Mouse (Mus musculus): ENCODE results near the gene Usp49. TPM values are rescaled to one million over a fixed set of nuclear protein-coding genes. Genes with fewer than 3 reads are reported as not detected.
"Not testable (repeated sequence)": the region's sequence is repeated elsewhere in the genome, so short reads cannot be mapped to it uniquely, and the experiment has no call there.

Gene Usp49
- polyA plus RNA-seq, 1 experiment = 2.5 TPM

DNA sequence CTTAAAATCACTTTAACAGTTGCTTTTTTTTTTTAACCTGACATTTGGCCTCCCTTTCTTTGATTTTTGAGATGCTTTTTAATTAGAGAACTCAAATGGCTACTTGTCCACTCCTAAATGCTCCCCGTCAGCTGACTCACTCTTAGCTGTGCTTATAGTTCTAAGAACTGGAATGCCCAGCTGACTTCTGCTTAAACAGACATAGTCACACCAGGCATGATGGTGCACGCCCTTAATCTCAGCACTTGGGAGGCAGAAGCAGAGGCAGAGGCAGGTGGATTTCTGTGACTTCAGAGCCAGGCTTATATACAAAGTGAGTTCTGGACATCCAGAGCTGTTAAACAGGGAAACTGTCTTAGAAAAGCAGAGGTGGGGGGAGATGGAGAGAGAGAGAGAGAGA lies 21.5 kb downstream of the Usp49 start:
- no peak overlapping the region for H3ac ChIP-seq (ENCODE audit: control insufficient read depth, insufficient read length)
- no peaks in the 10 kb centered on the region for H3K27me3 ChIP-seq (ENCODE audit: control insufficient read depth, insufficient read depth, insufficient read length)
- H3K36me3 ChIP-seq (ENCODE audit: control insufficient read depth, insufficient read depth) = no peaks in the 10 kb centered on the region
- TF ChIP-seq TCF12 (IDR thresholded peaks at IDR 0.05; ENCODE audit: insufficient read depth, poor library complexity, severe bottlenecking) (no peak), REST (IDR thresholded peaks at IDR 0.05; ENCODE audit: insufficient read depth, insufficient read length) (no peak), MYOD1 (IDR thresholded peaks at IDR 0.05; ENCODE audit: control insufficient read depth in 1 of 3, insufficient read length in 2 of 3, low read depth in 2 of 3) (no peak), MAX (IDR thresholded peaks at IDR 0.05; ENCODE audit: low read depth) (no peak), MYOG (IDR thresholded peaks at IDR 0.05; ENCODE audit: control insufficient read depth in 1 of 3, insufficient read depth in 1 of 3, insufficient read length in 2 of 3, low read depth in 2 of 3) (no peak), CEBPB (IDR thresholded peaks at IDR 0.05; ENCODE audit: insufficient read depth, poor library complexity, severe bottlenecking) (no peak), TCF3 (IDR thresholded peaks at IDR 0.05; ENCODE audit: insufficient read length, low read depth) (no peak), USF1 (IDR thresholded peaks at IDR 0.05; ENCODE audit: low read depth) (no peak), POLR2AphosphoS2 (IDR thresholded peaks at IDR 0.05; ENCODE audit: insufficient read length, low read depth) (no peak)
- H3K4me3 ChIP-seq = no peak overlapping the region
- no peaks in the 10 kb centered on the region for H3K79me2 ChIP-seq (ENCODE audit: control insufficient read depth, insufficient read depth)
- no peak overlapping the region for H3K4me2 ChIP-seq (ENCODE audit: low read depth)

DNA sequence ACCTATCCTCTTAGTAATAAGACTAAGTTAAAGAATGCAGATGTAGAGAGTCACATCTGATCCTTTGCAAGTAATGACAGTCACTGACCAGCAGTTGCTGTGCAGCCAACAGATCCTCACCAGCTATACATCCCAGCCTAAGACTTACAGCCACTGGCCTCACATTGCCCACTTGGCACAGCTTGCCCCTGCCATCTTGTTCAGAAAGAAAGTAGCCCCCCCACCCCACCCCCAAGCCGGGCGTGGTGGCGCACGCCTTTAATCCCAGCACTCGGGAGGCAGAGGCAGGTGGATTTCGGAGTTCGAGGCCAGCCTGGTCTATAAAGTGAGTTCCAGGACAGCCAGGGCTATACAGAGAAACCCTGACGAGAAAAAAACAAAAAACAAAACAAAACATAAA lies 23.9 kb downstream of the Usp49 start:
- not testable (repeated sequence) for H3ac ChIP-seq (ENCODE audit: control insufficient read depth, insufficient read length); H3K27me3 ChIP-seq (ENCODE audit: control insufficient read depth, insufficient read depth, insufficient read length); H3K79me2 ChIP-seq (ENCODE audit: control insufficient read depth, insufficient read depth); H3K36me3 ChIP-seq (ENCODE audit: control insufficient read depth, insufficient read depth); H3K4me2 ChIP-seq (ENCODE audit: low read depth); H3K4me3 ChIP-seq

DNA sequence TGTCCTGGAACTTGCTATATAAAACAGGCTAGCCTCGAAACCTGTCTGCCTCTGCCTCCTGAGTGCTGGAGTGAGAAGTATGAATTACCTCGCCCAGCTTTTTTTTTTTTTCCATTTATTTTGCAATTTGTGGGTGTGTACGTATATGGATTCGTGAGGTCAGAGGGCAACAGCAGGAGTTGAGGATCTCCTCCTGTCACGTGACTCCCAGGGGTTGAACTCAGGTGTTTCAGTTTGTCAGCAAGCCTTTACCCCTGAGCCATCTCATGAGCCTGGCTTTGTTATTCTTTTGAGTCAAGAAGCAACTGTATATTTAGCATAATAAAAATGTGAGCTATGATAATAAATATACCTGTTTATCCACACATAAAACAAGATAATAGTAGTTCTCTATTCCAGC lies 25.2 kb downstream of the Usp49 start:
- Histone ChIP-seq H3ac (ENCODE audit: control insufficient read depth, insufficient read length) (no peak overlapping the region), H3K4me2 (ENCODE audit: low read depth) (no peak overlapping the region), H3K36me3 (ENCODE audit: control insufficient read depth, insufficient read depth) (no peaks in the 10 kb centered on the region), H3K4me3 (no peak overlapping the region), H3K79me2 (ENCODE audit: control insufficient read depth, insufficient read depth) (no peaks in the 10 kb centered on the region), H3K27me3 (ENCODE audit: control insufficient read depth, insufficient read depth, insufficient read length) (no peaks in the 10 kb centered on the region)
- no peak for TF ChIP-seq MYOD1 (IDR thresholded peaks at IDR 0.05; ENCODE audit: control insufficient read depth in 1 of 3, insufficient read length in 2 of 3, low read depth in 2 of 3)
- no peak for TF ChIP-seq E2F4 (IDR thresholded peaks at IDR 0.05; ENCODE audit: insufficient read depth)
- no peak for TF ChIP-seq MYOG (IDR thresholded peaks at IDR 0.05; ENCODE audit: control insufficient read depth in 1 of 3, insufficient read depth in 1 of 3, insufficient read length in 2 of 3, low read depth in 2 of 3)
- no peak for TF ChIP-seq TCF3 (IDR thresholded peaks at IDR 0.05; ENCODE audit: insufficient read length, low read depth)
- TF ChIP-seq SRF (IDR thresholded peaks at IDR 0.05; ENCODE audit: control insufficient read depth, insufficient read length, low read depth) = no peak
- no peak for TF ChIP-seq MAX (IDR thresholded peaks at IDR 0.05; ENCODE audit: low read depth)
- TF ChIP-seq USF1 (IDR thresholded peaks at IDR 0.05; ENCODE audit: low read depth) = no peak
- TF ChIP-seq REST (IDR thresholded peaks at IDR 0.05; ENCODE audit: insufficient read depth, insufficient read length) = no peak
- no peak for TF ChIP-seq POLR2A (IDR thresholded peaks at IDR 0.05; ENCODE audit: insufficient read length, low read depth)
- TF ChIP-seq TCF12 (IDR thresholded peaks at IDR 0.05; ENCODE audit: insufficient read depth, poor library complexity, severe bottlenecking) = no peak
- no peak for TF ChIP-seq POLR2AphosphoS2 (IDR thresholded peaks at IDR 0.05; ENCODE audit: insufficient read length, low read depth)
- TF ChIP-seq CEBPB (IDR thresholded peaks at IDR 0.05; ENCODE audit: insufficient read depth, poor library complexity, severe bottlenecking) = no peak

DNA sequence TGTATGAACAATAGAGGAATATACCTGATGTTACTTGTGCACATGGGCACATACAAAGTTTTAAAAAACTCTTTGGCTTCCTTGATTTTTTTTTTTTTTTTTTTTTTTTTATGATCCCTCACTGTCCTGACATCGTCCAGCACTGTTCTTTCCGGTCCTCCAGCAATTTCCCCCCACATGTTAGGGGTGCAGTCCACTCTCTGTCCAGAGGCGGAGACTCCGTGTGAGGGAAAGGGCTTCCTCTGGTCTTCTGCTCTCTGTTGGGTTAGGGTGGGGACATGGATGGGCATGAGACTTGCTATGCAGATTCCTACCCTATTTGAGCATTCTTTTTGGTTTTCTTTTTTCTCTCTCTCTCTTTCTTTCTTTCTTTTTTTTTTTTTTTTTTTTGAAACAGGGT lies 27.4 kb downstream of the Usp49 start:
- TF ChIP-seq MYOG (IDR thresholded peaks at IDR 0.05; ENCODE audit: control insufficient read depth in 1 of 3, insufficient read depth in 1 of 3, insufficient read length in 2 of 3, low read depth in 2 of 3) (no peak), TCF3 (IDR thresholded peaks at IDR 0.05; ENCODE audit: insufficient read length, low read depth) (no peak), TCF12 (IDR thresholded peaks at IDR 0.05; ENCODE audit: insufficient read depth, poor library complexity, severe bottlenecking) (no peak)
- no peaks in the 10 kb centered on the region for H3K79me2 ChIP-seq (ENCODE audit: control insufficient read depth, insufficient read depth)

DNA sequence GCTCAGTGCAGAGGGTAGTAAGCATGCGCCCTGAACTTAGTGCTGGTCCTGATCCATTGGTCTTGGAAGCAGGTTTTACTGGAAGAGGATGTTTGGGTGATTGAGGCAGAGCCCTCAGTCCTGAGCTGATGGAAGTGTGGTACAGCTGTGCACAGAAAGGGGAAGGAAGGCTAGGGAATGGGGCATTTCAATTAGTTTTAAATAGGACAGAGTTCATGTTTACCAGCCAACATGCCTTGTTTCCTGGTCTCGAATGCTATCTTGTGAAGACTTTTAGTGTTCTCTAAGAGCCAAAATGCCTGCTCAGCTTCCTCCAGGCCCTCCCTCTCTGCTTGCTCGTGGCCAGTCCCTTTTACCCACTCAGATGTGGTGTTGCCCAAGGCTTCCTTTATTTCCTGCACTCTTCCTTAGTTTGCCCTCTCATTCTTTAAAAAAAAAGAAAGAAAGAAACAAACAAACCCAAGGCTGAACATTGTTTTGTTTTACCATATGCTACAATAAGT lies 28.3 kb downstream of the Usp49 start:
- Histone ChIP-seq H3K79me2 (ENCODE audit: control insufficient read depth, insufficient read depth) (no peaks in the 10 kb centered on the region), H3K36me3 (ENCODE audit: control insufficient read depth, insufficient read depth) (no peaks in the 10 kb centered on the region), H3K4me3 (no peak overlapping the region), H3K4me2 (ENCODE audit: low read depth) (no peak overlapping the region), H3K27me3 (ENCODE audit: control insufficient read depth, insufficient read depth, insufficient read length) (no peaks in the 10 kb centered on the region), H3ac (ENCODE audit: control insufficient read depth, insufficient read length) (no peak overlapping the region)
- TF ChIP-seq POLR2A (IDR thresholded peaks at IDR 0.05; ENCODE audit: insufficient read length, low read depth) (no peak), USF1 (IDR thresholded peaks at IDR 0.05; ENCODE audit: low read depth) (no peak), REST (IDR thresholded peaks at IDR 0.05; ENCODE audit: insufficient read depth, insufficient read length) (no peak), CEBPB (IDR thresholded peaks at IDR 0.05; ENCODE audit: insufficient read depth, poor library complexity, severe bottlenecking) (no peak), SRF (IDR thresholded peaks at IDR 0.05; ENCODE audit: control insufficient read depth, insufficient read length, low read depth) (no peak), POLR2AphosphoS2 (IDR thresholded peaks at IDR 0.05; ENCODE audit: insufficient read length, low read depth) (no peak), TCF12 (IDR thresholded peaks at IDR 0.05; ENCODE audit: insufficient read depth, poor library complexity, severe bottlenecking) (no peak), TCF3 (IDR thresholded peaks at IDR 0.05; ENCODE audit: insufficient read length, low read depth) (no peak), E2F4 (IDR thresholded peaks at IDR 0.05; ENCODE audit: insufficient read depth) (no peak), MYOG (IDR thresholded peaks at IDR 0.05; ENCODE audit: control insufficient read depth in 1 of 3, insufficient read depth in 1 of 3, insufficient read length in 2 of 3, low read depth in 2 of 3) (no peak), MYOD1 (IDR thresholded peaks at IDR 0.05; ENCODE audit: control insufficient read depth in 1 of 3, insufficient read length in 2 of 3, low read depth in 2 of 3) (no peak), MAX (IDR thresholded peaks at IDR 0.05; ENCODE audit: low read depth) (no peak)

More for the DNA sequence above, 27.4 kb downstream of the Usp49 start:
- H3K36me3 ChIP-seq (ENCODE audit: control insufficient read depth, insufficient read depth) = no peaks in the 10 kb centered on the region
- H3K4me3 ChIP-seq = no peak overlapping the region
- no peak overlapping the region for H3ac ChIP-seq (ENCODE audit: control insufficient read depth, insufficient read length)
- no peaks in the 10 kb centered on the region for H3K27me3 ChIP-seq (ENCODE audit: control insufficient read depth, insufficient read depth, insufficient read length)
- no peak overlapping the region for H3K4me2 ChIP-seq (ENCODE audit: low read depth)

All from myocyte (in vitro differentiated cells).